Mouse (Mus musculus) kidney, embryonic 14.5 days (tissue): Measurements from ENCODE around the gene 5730522E02Rik. TPM values are rescaled to one million over a fixed set of nuclear protein-coding genes. Genes with fewer than 3 reads are reported as not detected.

Experiments used
- ATAC-seq: fragments of 200-750 bp; cut with Nextera tagmentation; 2 replicates; pipeline ENCODE4 v1.8.0; 2017; ENCODE audit warnings: moderate number of reproducible peaks, mild to moderate bottlenecking, moderate TSS enrichment, moderate library complexity; ENCODE audit not compliant: low FRiP score, low TSS enrichment
- H3K27ac ChIP-seq: fragments of 300-500 bp; sonication (generic); 2 replicates; pipeline ENCODE4 v1.5.1; 2014; ENCODE audit warnings: low read depth, mild to moderate bottlenecking, low read length, moderate library complexity, mixed read lengths
- H3K27me3 ChIP-seq: fragments of 300-500 bp; sonication (generic); 2 replicates; pipeline ENCODE4 v1.6.1; 2014; ENCODE audit warnings: mild to moderate bottlenecking, low read length; ENCODE audit not compliant: control insufficient read depth, insufficient read depth
- H3K36me3 ChIP-seq: fragments of 300-500 bp; sonication (generic); 2 replicates; pipeline ENCODE4 v1.6.1; 2014; ENCODE audit warnings: low read length, mixed read lengths; ENCODE audit not compliant: control insufficient read depth, insufficient read depth
- H3K4me1 ChIP-seq: fragments of 300-500 bp; sonication (generic); 2 replicates; pipeline ENCODE4 v1.6.1; 2014; ENCODE audit warnings: low read length, mixed read lengths; ENCODE audit not compliant: control insufficient read depth, insufficient read depth
- H3K4me2 ChIP-seq: fragments of 300-500 bp; sonication (generic); replicated peaks from 2 replicates; pipeline ENCODE4 v1.6.1; 2014; ENCODE audit warnings: low read depth, mild to moderate bottlenecking, low read length
- H3K4me3 ChIP-seq: fragments of 300-500 bp; sonication (generic); 2 replicates; pipeline ENCODE4 v1.5.1; 2014; ENCODE audit warnings: mild to moderate bottlenecking, low read length
- H3K9ac ChIP-seq: fragments of 300-500 bp; sonication (generic); 2 replicates; pipeline ENCODE4 v1.6.1; 2014; ENCODE audit warnings: low read depth, mild to moderate bottlenecking, low read length, moderate library complexity
- H3K9me3 ChIP-seq: fragments of 300-500 bp; sonication (generic); 2 replicates; pipeline ENCODE4 v1.6.1; 2016; ENCODE audit warnings: low read length; ENCODE audit not compliant: control insufficient read depth
- WGBS: fragments of 180-500 bp; shearing (Covaris S2); extraction: QIAGEN DNeasy Blood & Tissue Kit; methylation state at CpG from one replicate; pipeline ENCODE4 v1.1.7; 2014; 5-methylcytosine and 5-hydroxymethylcytosine counted together
- microRNA-seq: library from miRNA; unstranded; fragments of <30 nt; microRNA quantifications from one replicate; pipeline ENCODE4, GENCODE M21; 2016
- polyA plus RNA-seq: library from polyadenylated mRNA; unstranded; fragments of >200 nt; fragmentation: Nextera tagmentation; extraction: Ambion mirVana; gene quantifications from 2 replicates; pipeline ENCODE4 v1.2.1, GENCODE M21; 2014

5730522E02Rik gene
- polyA plus RNA-seq, 1 experiment from 2014 or later: 3.1 TPM

GRCm38 (mm10) chr11:25589509-25589908 lies 621.1 kb downstream of the 5730522E02Rik start:
- H3K27ac ChIP-seq: no peak overlapping the region
- no peak overlapping the region for H3K4me3 ChIP-seq
- 49% methylated on average over 1 of the region's 1 CpGs for WGBS
- H3K4me1 ChIP-seq: no peaks in the 10 kb centered on the region
- H3K27me3 ChIP-seq: no peaks in the 10 kb centered on the region
- no peak overlapping the region for H3K4me2 ChIP-seq
- ATAC-seq: no peak
- H3K9ac ChIP-seq: no peak overlapping the region
- H3K36me3 ChIP-seq: no peaks in the 10 kb centered on the region
- H3K9me3 ChIP-seq: no peaks in the 10 kb centered on the region

GRCm38 (mm10) chr11:25574129-25574465 lies 636.5 kb downstream of the 5730522E02Rik start:
- H3K9me3 ChIP-seq: no peaks in the 10 kb centered on the region
- no peak overlapping the region for H3K4me3 ChIP-seq
- no peaks in the 10 kb centered on the region for H3K4me1 ChIP-seq
- no peak overlapping the region for H3K9ac ChIP-seq
- H3K27ac ChIP-seq: no peak overlapping the region
- H3K36me3 ChIP-seq: no peaks in the 10 kb centered on the region
- no peak for ATAC-seq
- no peaks in the 10 kb centered on the region for H3K27me3 ChIP-seq
- no peak overlapping the region for H3K4me2 ChIP-seq
- 95% methylated on average over 9 of the region's 9 CpGs for WGBS

GRCm38 (mm10) chr11:25573408-25574128 lies 637.0 kb downstream of the 5730522E02Rik start:
- no peak overlapping the region for H3K27ac ChIP-seq
- no peaks in the 10 kb centered on the region for H3K36me3 ChIP-seq
- H3K27me3 ChIP-seq: no peaks in the 10 kb centered on the region
- H3K4me2 ChIP-seq: no peak overlapping the region
- ATAC-seq: no peak
- no peaks in the 10 kb centered on the region for H3K9me3 ChIP-seq
- no peak overlapping the region for H3K4me3 ChIP-seq
- 69% methylated on average over 7 of the region's 7 CpGs for WGBS
- H3K9ac ChIP-seq: no peak overlapping the region
- no peaks in the 10 kb centered on the region for H3K4me1 ChIP-seq

GRCm38 (mm10) chr11:25571396-25571795 lies 639.2 kb downstream of the 5730522E02Rik start:
- WGBS: 72% methylated on average over 2 of the region's 2 CpGs
- no peaks in the 10 kb centered on the region for H3K4me1 ChIP-seq
- ATAC-seq: no peak
- H3K4me2 ChIP-seq: no peak overlapping the region
- no peak overlapping the region for H3K27ac ChIP-seq
- no peaks in the 10 kb centered on the region for H3K27me3 ChIP-seq
- no peaks in the 10 kb centered on the region for H3K36me3 ChIP-seq
- H3K4me3 ChIP-seq: no peak overlapping the region
- H3K9ac ChIP-seq: no peak overlapping the region
- no peaks in the 10 kb centered on the region for H3K9me3 ChIP-seq

Small RNA genes lying within 50 kb of the gene (microRNA-seq; reads per million reads assigned to microRNA genes)
- not detected for gene Mir6372

Other genes with a start within 250 kb of the 5730522E02Rik start
- 30.7 and 33.6 TPM in 2 replicates for gene Fancl, start 175.4 kb upstream of the 5730522E02Rik start, polyA plus RNA-seq